Mouse (Mus musculus): ENCODE data around the gene Muc2. TPM values are rescaled to one million over a fixed set of nuclear protein-coding genes. Genes with fewer than 3 reads are reported as not detected.
"Not testable (repeated sequence)": the region's sequence is repeated elsewhere in the genome, so short reads cannot be mapped to it uniquely, and the experiment has no call there.

The Muc2 gene
- polyA plus RNA-seq (2015; fragmentation: Nextera tagmentation; extraction: Ambion mirVana) = 0.42 and 0.82 TPM in 2 replicates

DNA sequence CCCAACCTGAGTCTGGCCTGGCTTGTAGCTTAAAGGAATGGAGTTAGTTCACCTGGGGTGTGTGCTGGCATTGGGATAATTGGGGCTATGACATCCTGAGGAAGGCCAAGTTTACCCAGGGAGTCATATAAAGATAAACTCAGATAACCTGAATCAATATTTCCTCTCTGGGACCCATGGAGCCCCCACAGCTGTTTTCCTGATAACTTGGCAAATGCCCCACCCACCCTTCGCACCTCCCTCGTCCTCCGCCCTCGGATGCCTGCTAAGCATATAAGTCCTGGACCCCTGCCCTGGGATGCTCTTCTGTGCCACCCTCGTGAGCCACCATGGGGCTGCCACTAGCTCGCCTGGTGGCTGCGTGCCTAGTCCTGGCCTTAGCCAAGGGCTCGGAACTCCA lies at the start of gene Muc2:
TSS of gene Muc2 (plus strand) at position 301 of the 400 bp plus-strand sequence.
- no peaks in the 10 kb centered on the region for H3K4me1 ChIP-seq
- ATAC-seq (ENCODE audit: extremely low read depth, insufficient number of reproducible peaks, low FRiP score, low TSS enrichment) = no peak
- H3K36me3 ChIP-seq = no peaks in the 10 kb centered on the region
- no peaks in the 10 kb centered on the region for H3K9me3 ChIP-seq
- H3K4me3 ChIP-seq = no peak within 1 kb of the TSS
- H3K27me3 ChIP-seq (replicated peaks) = peaks cover 45% of the 10 kb centered on the region
- no peak within 1 kb of the TSS for H3K9ac ChIP-seq
- 69% methylated on average over 8 of the region's 8 CpGs for WGBS
- H3K27ac ChIP-seq (replicated peaks) = no peak within 1 kb of the TSS
- no peak within 1 kb of the TSS for H3K4me2 ChIP-seq

DNA sequence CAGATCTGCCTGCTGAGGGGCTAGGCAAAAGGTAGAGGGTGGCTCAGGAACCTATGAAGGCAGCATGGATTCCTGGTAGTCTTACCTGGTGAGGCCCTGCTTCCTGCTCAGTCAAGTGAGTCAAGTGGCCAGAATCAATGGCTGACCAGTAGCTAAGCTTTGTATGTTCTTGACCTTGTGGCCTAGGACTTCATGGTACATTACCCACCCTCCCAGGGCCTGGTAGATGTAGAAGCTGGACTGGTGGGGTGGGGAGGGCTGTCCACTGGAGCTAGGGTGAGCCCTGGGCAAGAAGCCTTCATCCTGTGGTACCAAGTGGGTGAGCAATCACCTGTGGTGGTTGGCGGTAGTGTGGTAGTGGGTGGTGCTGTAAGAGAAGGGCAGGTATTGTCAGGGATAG lies 47.8 kb upstream of the Muc2 start:
- no peak for ATAC-seq (ENCODE audit: extremely low read depth, insufficient number of reproducible peaks, low FRiP score, low TSS enrichment)
- Histone ChIP-seq H3K9ac (no peak overlapping the region), H3K4me3 (no peak overlapping the region), H3K4me1 (no peaks in the 10 kb centered on the region), H3K9me3 (no peaks in the 10 kb centered on the region), H3K36me3 (no peaks in the 10 kb centered on the region), H3K27ac (replicated peaks) (no peak overlapping the region), H3K4me2 (no peak overlapping the region), H3K27me3 (replicated peaks) (no peaks in the 10 kb centered on the region)
- 83% methylated on average over 1 of the region's 1 CpGs for WGBS

DNA sequence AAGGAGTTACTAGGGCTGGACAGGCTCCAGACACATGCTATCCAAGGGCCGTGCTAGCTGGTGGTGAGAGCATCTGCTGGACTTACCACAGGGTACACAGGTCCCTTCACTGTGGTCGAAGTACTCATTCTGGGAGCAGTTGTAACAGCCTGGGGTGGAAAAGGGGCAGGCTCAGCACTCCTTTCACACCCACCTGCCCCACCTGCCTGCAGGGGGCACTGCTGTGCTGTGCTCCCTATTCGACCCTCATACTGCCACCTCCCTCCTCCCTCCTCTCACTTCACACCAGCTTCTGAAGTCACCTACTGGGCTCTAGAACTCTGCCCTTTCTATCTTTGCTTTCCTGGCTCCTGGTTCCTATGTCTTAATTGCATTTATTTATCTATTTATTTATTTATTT lies 47.0 kb upstream of the Muc2 start:
- WGBS = 39% methylated on average over 3 of the region's 3 CpGs
- no peaks in the 10 kb centered on the region for H3K27me3 ChIP-seq (replicated peaks)
- no peak overlapping the region for H3K4me3 ChIP-seq
- no peaks in the 10 kb centered on the region for H3K36me3 ChIP-seq
- H3K4me2 ChIP-seq = no peak overlapping the region
- H3K27ac ChIP-seq (replicated peaks) = no peak overlapping the region
- no peak for ATAC-seq (ENCODE audit: extremely low read depth, insufficient number of reproducible peaks, low FRiP score, low TSS enrichment)
- no peaks in the 10 kb centered on the region for H3K9me3 ChIP-seq
- no peak overlapping the region for H3K9ac ChIP-seq
- H3K4me1 ChIP-seq = no peaks in the 10 kb centered on the region

DNA sequence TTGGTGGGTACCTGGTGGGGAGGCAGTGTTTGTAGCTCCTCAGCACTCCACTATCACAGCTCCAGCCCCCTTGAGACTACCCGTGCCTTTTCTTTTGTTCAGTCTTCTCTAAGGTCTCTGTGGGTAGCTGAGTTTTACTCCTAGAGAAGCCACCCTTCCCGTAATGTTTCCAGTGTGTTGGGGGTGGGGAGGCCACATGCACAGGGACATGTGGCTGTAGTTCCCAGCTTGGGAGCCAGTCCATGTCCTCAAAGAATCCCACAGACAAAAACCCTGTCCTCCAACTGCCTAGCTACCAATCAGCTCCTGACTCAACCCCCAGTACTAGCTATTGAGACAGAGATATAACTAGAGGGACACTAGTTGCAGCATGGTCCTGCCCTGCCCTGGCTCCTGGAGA lies 43.1 kb upstream of the Muc2 start:
- Histone ChIP-seq H3K36me3 (no peaks in the 10 kb centered on the region), H3K4me3 (no peak overlapping the region), H3K9ac (no peak overlapping the region), H3K9me3 (no peaks in the 10 kb centered on the region), H3K27me3 (replicated peaks) (no peaks in the 10 kb centered on the region), H3K4me2 (no peak overlapping the region), H3K4me1 (no peaks in the 10 kb centered on the region), H3K27ac (replicated peaks) (no peak overlapping the region)
- no peak for ATAC-seq (ENCODE audit: extremely low read depth, insufficient number of reproducible peaks, low FRiP score, low TSS enrichment)
- WGBS = 68% methylated on average over 2 of the region's 2 CpGs

DNA sequence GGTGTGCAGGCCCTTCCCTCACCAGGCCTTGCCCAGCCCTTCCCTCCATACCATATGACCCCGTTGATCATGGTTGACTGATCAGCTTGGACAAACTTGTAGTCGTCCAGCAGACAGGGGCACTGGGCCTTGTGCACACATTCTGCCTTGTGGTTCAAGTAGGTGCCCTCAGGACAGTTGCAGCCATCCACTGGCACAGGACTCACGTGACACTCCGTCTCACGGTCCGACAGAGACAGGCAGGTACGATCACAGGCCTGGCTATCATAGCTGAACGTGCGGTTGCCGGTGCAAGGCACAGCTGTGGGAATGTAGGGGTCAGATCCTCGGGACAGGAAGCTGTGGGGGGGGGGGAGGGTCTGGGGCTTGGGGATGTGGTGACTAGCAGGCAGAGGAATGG lies 42.3 kb upstream of the Muc2 start:
- 67% methylated on average over 11 of the region's 11 CpGs for WGBS
- ATAC-seq (ENCODE audit: extremely low read depth, insufficient number of reproducible peaks, low FRiP score, low TSS enrichment) = no peak
- H3K36me3 ChIP-seq = no peaks in the 10 kb centered on the region

DNA sequence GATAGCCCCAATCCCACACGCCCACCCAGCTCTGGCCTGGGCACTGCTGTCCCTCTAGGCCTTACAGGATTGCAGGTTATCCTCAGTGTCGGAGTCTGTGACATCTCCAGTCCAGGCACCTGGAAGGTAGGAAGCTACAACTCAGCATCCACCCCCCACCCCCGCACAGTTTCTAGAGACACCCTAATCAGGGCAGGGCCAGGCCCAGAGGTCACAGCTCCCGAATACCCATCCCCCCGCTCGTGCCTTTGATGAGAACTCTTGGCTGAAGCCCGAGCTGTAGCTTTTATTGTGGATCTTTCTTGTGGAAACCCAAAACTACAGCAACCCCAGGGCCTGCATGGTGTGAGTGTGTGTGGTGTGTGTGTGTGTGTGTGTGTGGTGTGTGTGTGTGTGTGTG lies 37.9 kb upstream of the Muc2 start:
- WGBS = 36% methylated on average over 7 of the region's 7 CpGs
- Histone ChIP-seq H3K27me3 (replicated peaks) (no peaks in the 10 kb centered on the region; the same call in 1 of the 2 replicates), H3K36me3 (no peaks in the 10 kb centered on the region), H3K4me1 (no peaks in the 10 kb centered on the region), H3K4me3 (no peak overlapping the region), H3K9me3 (no peaks in the 10 kb centered on the region), H3K27ac (replicated peaks) (no peak overlapping the region), H3K9ac (no peak overlapping the region), H3K4me2 (no peak overlapping the region)
- ATAC-seq (ENCODE audit: extremely low read depth, insufficient number of reproducible peaks, low FRiP score, low TSS enrichment) = no peak

More for the DNA sequence above, 42.3 kb upstream of the Muc2 start:
- Histone ChIP-seq H3K4me3 (no peak overlapping the region), H3K27me3 (replicated peaks) (no peaks in the 10 kb centered on the region), H3K4me2 (no peak overlapping the region), H3K4me1 (no peaks in the 10 kb centered on the region), H3K9ac (no peak overlapping the region), H3K27ac (replicated peaks) (no peak overlapping the region), H3K9me3 (no peaks in the 10 kb centered on the region)

DNA sequence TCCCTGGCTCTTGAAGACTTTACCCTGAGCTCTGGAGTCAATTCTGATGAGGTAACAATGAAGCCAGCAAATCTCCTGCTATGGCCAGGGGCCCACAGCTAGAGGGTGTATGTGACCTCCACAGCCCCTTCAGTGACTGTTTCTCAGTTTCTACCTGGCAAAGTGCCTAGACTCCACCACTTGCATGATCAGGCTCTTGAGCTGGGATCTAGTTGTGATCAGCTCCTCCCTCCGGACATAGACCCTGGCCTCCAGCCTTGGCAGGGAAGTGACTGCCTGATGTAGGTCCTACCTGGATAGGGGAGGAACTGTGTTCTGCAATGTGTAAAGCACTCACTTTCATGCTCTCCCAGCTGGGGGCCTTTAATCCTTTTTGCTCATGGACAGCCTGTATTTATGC lies 29.8 kb upstream of the Muc2 start:
- WGBS = 32% methylated on average over 1 of the region's 1 CpGs
- H3K4me2 ChIP-seq = no peak overlapping the region
- H3K9ac ChIP-seq = no peak overlapping the region
- H3K4me3 ChIP-seq = no peak overlapping the region
- no peaks in the 10 kb centered on the region for H3K9me3 ChIP-seq
- H3K27ac ChIP-seq (replicated peaks) = peak overlapping the region; percentile 54
- no peak for ATAC-seq (ENCODE audit: extremely low read depth, insufficient number of reproducible peaks, low FRiP score, low TSS enrichment)
- no peaks in the 10 kb centered on the region for H3K36me3 ChIP-seq
- H3K4me1 ChIP-seq = peaks cover 36% of the 10 kb centered on the region
- H3K27me3 ChIP-seq (replicated peaks) = no peaks in the 10 kb centered on the region

DNA sequence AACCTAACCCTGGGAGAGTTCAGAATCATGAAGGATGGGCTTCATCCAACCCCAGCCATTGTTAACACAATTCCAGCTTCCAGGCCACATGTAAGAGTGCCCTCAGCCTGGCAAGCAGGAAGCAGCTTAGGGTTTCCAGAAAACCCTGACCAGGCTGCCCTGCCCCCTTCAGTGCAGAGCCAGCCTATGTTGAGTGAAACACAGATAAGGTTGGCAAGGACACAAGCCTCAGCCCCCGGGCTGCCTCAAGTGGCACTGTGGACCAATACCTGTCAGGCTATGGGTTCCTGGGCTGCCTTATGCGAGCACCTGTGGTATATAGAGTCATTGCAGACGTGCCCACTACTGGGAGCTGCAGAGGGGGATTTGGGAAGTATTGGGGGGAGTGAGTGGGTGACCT lies 28.7 kb upstream of the Muc2 start:
- H3K27me3 ChIP-seq (replicated peaks) = no peaks in the 10 kb centered on the region
- H3K4me2 ChIP-seq = no peak overlapping the region
- no peak overlapping the region for H3K9ac ChIP-seq
- H3K27ac ChIP-seq (replicated peaks) = no peak overlapping the region
- peaks cover 36% of the 10 kb centered on the region for H3K4me1 ChIP-seq
- no peaks in the 10 kb centered on the region for H3K36me3 ChIP-seq
- ATAC-seq (ENCODE audit: extremely low read depth, insufficient number of reproducible peaks, low FRiP score, low TSS enrichment) = no peak; the same call in 1 of the 2 replicates
- WGBS = 41% methylated on average over 3 of the region's 3 CpGs
- H3K9me3 ChIP-seq = no peaks in the 10 kb centered on the region
- H3K4me3 ChIP-seq = no peak overlapping the region

DNA sequence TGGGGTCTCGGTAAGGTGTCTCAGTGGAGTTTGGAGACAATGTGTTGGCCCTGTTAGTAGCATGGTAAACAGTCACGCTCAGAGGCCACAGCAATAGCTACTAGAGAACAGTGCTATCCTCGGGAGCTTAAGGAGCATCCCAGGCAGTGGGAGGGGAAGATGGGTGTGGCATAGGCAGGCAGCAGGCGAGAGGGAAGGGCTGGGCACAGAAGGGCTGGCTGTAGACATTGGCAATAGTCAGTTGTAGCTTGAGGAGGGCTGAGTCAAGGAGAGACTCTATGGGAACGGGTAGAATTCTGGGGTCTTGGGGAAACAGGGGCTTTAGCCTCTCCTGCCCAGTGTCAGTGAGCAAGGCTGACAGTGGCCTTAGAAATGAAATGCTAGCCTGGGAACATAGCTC lies 27.9 kb upstream of the Muc2 start:
- ATAC-seq (ENCODE audit: extremely low read depth, insufficient number of reproducible peaks, low FRiP score, low TSS enrichment) = no peak
- Histone ChIP-seq H3K9ac (no peak overlapping the region), H3K36me3 (no peaks in the 10 kb centered on the region), H3K4me1 (peaks cover 36% of the 10 kb centered on the region), H3K27ac (replicated peaks) (no peak overlapping the region), H3K4me3 (no peak overlapping the region), H3K9me3 (no peaks in the 10 kb centered on the region), H3K4me2 (no peak overlapping the region), H3K27me3 (replicated peaks) (no peaks in the 10 kb centered on the region)
- WGBS = 65% methylated on average over 5 of the region's 5 CpGs

DNA sequence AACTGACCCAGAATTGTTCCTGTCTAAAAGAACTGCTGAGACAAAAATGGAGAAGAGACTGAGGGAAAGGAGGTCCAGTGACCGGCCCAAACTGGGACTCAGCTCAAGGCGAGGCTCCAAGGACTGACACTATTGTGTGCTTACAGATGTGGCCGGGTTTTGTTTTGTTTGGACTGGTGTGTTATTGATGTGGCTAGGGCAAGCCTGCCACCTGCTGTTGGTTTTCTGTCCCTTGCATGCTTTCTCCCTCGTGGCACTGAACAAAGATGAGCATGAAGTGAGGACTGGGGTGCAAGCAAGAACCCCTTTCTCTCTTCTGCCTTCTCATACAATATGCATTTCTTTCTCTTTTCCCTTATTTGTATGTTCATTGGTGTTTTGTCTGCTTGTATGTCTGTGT lies 23.9 kb upstream of the Muc2 start:
- ATAC-seq (ENCODE audit: extremely low read depth, insufficient number of reproducible peaks, low FRiP score, low TSS enrichment) = no peak
- Histone ChIP-seq H3K27ac (replicated peaks) (no peak overlapping the region), H3K9ac (no peak overlapping the region), H3K27me3 (replicated peaks) (no peaks in the 10 kb centered on the region), H3K9me3 (no peaks in the 10 kb centered on the region), H3K4me1 (peaks cover 8% of the 10 kb centered on the region), H3K36me3 (no peaks in the 10 kb centered on the region), H3K4me3 (no peak overlapping the region), H3K4me2 (no peak overlapping the region)
- WGBS = 27% methylated on average over 4 of the region's 4 CpGs

DNA sequence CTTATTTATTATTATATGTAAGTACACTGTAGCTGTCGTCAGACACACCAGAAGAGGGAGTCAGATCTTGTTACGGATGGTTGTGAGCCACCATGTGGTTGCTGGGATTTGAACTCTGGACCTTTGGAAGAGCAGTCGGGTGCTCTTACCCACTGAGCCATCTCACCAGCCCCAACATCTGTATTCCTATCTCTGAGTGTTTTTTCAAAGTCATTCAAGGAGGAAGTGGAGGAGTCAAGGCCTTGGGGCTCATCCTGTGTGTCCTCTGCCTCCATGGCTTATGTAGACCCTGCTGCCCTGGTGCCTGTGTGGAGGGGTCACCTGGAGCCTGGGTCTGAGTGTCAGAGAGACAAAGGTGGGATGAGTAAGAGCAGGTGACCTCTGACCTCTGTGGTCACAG lies 21.0 kb upstream of the Muc2 start:
- H3K36me3 ChIP-seq; H3K9me3 ChIP-seq; H3K4me2 ChIP-seq; H3K27ac ChIP-seq (replicated peaks); ATAC-seq (ENCODE audit: extremely low read depth, insufficient number of reproducible peaks, low FRiP score, low TSS enrichment); H3K27me3 ChIP-seq (replicated peaks); H3K4me1 ChIP-seq; H3K4me3 ChIP-seq; H3K9ac ChIP-seq: not testable (repeated sequence)
- WGBS = 88% methylated on average over 3 of the region's 3 CpGs

DNA sequence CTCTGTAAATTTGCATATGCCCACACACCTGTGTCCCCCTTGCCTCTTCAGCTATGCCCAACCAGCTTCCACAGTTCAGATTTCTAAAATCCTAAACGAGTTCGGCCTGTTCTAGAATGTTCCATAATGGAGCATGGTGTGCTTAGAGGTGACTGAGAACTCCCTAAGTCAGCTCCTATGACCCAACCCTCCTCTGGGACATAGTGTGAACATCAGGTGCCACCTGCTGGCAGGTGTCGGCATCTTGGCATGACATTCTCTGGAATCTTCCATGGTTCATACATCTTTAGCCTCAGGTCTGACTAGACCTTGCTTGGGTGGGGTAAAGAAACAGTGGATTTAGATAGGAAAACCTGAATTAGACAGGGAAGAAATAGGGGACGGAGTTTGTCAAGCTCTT lies 19.1 kb upstream of the Muc2 start:
- no peak overlapping the region for H3K4me3 ChIP-seq
- WGBS = 68% methylated on average over 4 of the region's 4 CpGs
- no peaks in the 10 kb centered on the region for H3K27me3 ChIP-seq (replicated peaks)
- H3K4me1 ChIP-seq = no peaks in the 10 kb centered on the region
- no peak for ATAC-seq (ENCODE audit: extremely low read depth, insufficient number of reproducible peaks, low FRiP score, low TSS enrichment)
- H3K9ac ChIP-seq = no peak overlapping the region
- no peaks in the 10 kb centered on the region for H3K9me3 ChIP-seq
- no peak overlapping the region for H3K4me2 ChIP-seq
- H3K36me3 ChIP-seq = no peaks in the 10 kb centered on the region
- H3K27ac ChIP-seq (replicated peaks) = no peak overlapping the region

Data from heart, embryonic 13.5 days (tissue).